ENCODE assay signal across 8 mouse cellular contexts in the genomic region with DNA sequence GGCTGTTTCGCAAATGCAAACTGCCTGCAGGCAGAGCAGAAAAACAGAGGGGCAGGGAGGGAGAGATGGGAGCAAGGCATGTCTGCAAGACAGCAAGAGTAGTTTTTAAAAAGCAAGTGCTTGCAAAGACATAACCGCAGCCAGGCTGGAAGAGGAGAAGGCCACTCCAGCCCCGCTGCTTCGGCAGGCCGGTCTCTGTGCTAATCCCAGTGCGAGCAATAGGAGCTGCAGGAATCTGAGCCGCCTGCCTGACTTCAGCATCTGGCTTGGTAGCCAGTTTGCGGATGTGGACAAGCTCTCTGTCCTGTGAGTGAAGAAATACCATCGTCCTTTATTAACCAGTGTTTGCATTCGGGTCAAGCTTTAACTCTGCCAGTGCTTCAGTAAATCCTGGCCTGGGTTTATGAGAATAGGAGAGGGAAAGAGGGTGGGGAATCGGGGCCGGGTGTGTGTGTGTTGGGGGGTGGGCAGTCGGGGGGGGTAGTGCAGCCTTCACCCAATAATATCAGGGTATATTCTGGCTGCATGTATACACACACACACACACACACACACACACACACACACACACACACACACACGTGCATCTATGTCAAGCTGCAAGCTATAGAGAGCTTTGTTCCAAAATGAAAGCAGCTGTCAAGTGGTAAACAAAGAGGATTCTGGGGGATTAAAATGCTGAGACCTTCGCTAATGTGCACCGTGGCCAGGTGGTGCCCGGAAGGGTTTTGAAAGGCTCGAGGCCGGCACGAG.
DNase-seq lines count a peak whose midpoint lies in the region; ATAC-seq lines count a peak whose summit lies in the region.

No protein-coding gene starts in this region.

- no peaks in the 10 kb centered on the region for H3K36me3 ChIP-seq in midbrain, embryonic 14.5 days (ENCODE audit: control insufficient read depth, insufficient read depth, low read length)

- peak; percentile 52; the same call in 1 of the 2 replicates for ATAC-seq in frontal cortex, adult (ENCODE audit: low TSS enrichment)
- peak; percentile 43; the same call in 1 of the 2 replicates for ATAC-seq in midbrain, embryonic 14.5 days (ENCODE audit: low FRiP score, low TSS enrichment)
- ATAC-seq in megakaryocyte, adult 5-6 weeks (ENCODE audit: poor library complexity, severe bottlenecking) = no peak

- DNase-seq in frontal cortex, postnatal 25 days (ENCODE audit: low spot score in 2 of 2) = no peak
- DNase-seq in NIH3T3 (ENCODE audit: low read depth) = peak; percentile 1
- DNase-seq in gastrocnemius, adult 8-10 months (ENCODE audit: low spot score in 2 of 2) = peak; percentile 62 to 76
- peak; percentile 56 for DNase-seq in kidney, postnatal 10 days
- DNase-seq in midbrain, embryonic 14.5 days = peak; percentile 77
- no peak for DNase-seq in cerebellum, postnatal 36 days

- H3K9ac ChIP-seq in midbrain, embryonic 14.5 days (replicated peaks; ENCODE audit: low read length) = peak overlapping the region; percentile 47

- WGBS in midbrain, embryonic 14.5 days = 2% methylated on average over 20 of the region's 20 CpGs

- no peak overlapping the region for H3K4me3 ChIP-seq in midbrain, embryonic 14.5 days (replicated peaks; ENCODE audit: low read depth, low read length)

- H3K4me1 ChIP-seq in midbrain, embryonic 14.5 days (ENCODE audit: control insufficient read depth, insufficient read depth, low read length) = peaks cover 22% of the 10 kb centered on the region

- H3K27ac ChIP-seq in midbrain, embryonic 14.5 days (replicated peaks; ENCODE audit: low read depth, low read length) = peak overlapping the region; percentile 84

- no peaks in the 10 kb centered on the region for H3K9me3 ChIP-seq in midbrain, embryonic 14.5 days (ENCODE audit: control insufficient read depth, low read length)

- peak overlapping the region; percentile 38 for H3K4me2 ChIP-seq in midbrain, embryonic 14.5 days (ENCODE audit: low read length)

- H3K27me3 ChIP-seq in midbrain, embryonic 14.5 days (ENCODE audit: control insufficient read depth, insufficient read depth, low read length) = no peaks in the 10 kb centered on the region

Comparison
In these comparisons a context has a peak if more than half of its experiments do, and no peak if none do; other contexts are left out.
1. DNase-seq: peak in NIH3T3 (single experiment), gastrocnemius, adult 8-10 months (2 of 2), kidney, postnatal 10 days (single experiment) and midbrain, embryonic 14.5 days (single experiment); none in frontal cortex, postnatal 25 days (0 of 2) and cerebellum, postnatal 36 days (0 of 2).